Mouse (Mus musculus): ENCODE results near the gene Gm17267. TPM values are rescaled to one million over a fixed set of nuclear protein-coding genes. Genes with fewer than 3 reads are reported as not detected.
"Not testable (repeated sequence)": the region's sequence is repeated elsewhere in the genome, so short reads cannot be mapped to it uniquely, and the experiment has no call there.

Gm17267 gene
- not detected in 2 replicates for polyA plus RNA-seq (2015; fragmentation: Nextera tagmentation; extraction: Ambion mirVana)

GRCm38 (mm10) chrX:126017257-126017656 is at the start of gene Gm17267:
Gene Gm17267, plus strand, starts transcription at chrX:126017557.
- not testable (repeated sequence) for H3K4me2 ChIP-seq (ENCODE audit: low read length); H3K27me3 ChIP-seq (ENCODE audit: control insufficient read depth, insufficient read depth, low read depth, low read length); H3K36me3 ChIP-seq (ENCODE audit: control insufficient read depth, insufficient read depth, low read length); H3K9ac ChIP-seq (ENCODE audit: low read depth, low read length); H3K9me3 ChIP-seq (replicated peaks; ENCODE audit: control insufficient read depth, low read length, poor library complexity, severe bottlenecking); H3K4me3 ChIP-seq (ENCODE audit: low read depth, low read length); ATAC-seq; H3K4me1 ChIP-seq (ENCODE audit: control insufficient read depth, insufficient read depth, low read length); H3K27ac ChIP-seq (ENCODE audit: low read length)
- no CpG with 5 or more reads among the region's 4 CpGs for WGBS
